Mouse (Mus musculus): Measurements from ENCODE around the gene Cd93.
A peak's percentile ranks its signal among the peaks of the same experiment; 100 is the strongest.

Gene Cd93

GRCm38 (mm10) chr2:148442172-148442571, 1.2 kb downstream of the Cd93 start:
- DNase-seq (ENCODE audit: low spot score in 2 of 2): no peak

- DNase-seq (ENCODE audit: low spot score in 2 of 2): no peak
Observed at GRCm38 (mm10) chr2:148441421-148441820, 1.9 kb downstream of the Cd93 start.

GRCm38 (mm10) chr2:148439691-148440276, 3.6 kb downstream of the Cd93 start:
- no peak for DNase-seq (ENCODE audit: low spot score in 2 of 2)

- no peak for DNase-seq (ENCODE audit: low spot score in 2 of 2)
Observed at GRCm38 (mm10) chr2:148436285-148436684, 7.1 kb downstream of the Cd93 start.

- DNase-seq (ENCODE audit: low spot score in 2 of 2): no peak
Observed at GRCm38 (mm10) chr2:148432346-148432745, 11.0 kb downstream of the Cd93 start.

- DNase-seq (ENCODE audit: low spot score in 2 of 2): no peak
Observed at GRCm38 (mm10) chr2:148430941-148431340, 12.4 kb downstream of the Cd93 start.

- DNase-seq (ENCODE audit: low spot score in 2 of 2): no peak
Observed at GRCm38 (mm10) chr2:148429001-148429505, 14.3 kb downstream of the Cd93 start.

GRCm38 (mm10) chr2:148428523-148428922, 14.8 kb downstream of the Cd93 start:
- DNase-seq (ENCODE audit: low spot score in 2 of 2): no peak

- DNase-seq (ENCODE audit: low spot score in 2 of 2): no peak
Observed at GRCm38 (mm10) chr2:148427553-148427952, 15.8 kb downstream of the Cd93 start.

- DNase-seq (ENCODE audit: low spot score in 2 of 2): no peak
Observed at GRCm38 (mm10) chr2:148425709-148426382, 17.5 kb downstream of the Cd93 start.

GRCm38 (mm10) chr2:148421706-148422105, 21.7 kb downstream of the Cd93 start:
- DNase-seq (ENCODE audit: low spot score in 2 of 2): no peak

GRCm38 (mm10) chr2:148421112-148421511, 22.3 kb downstream of the Cd93 start:
- DNase-seq (ENCODE audit: low spot score in 2 of 2): no peak

GRCm38 (mm10) chr2:148419776-148420175, 23.6 kb downstream of the Cd93 start:
- DNase-seq (ENCODE audit: low spot score in 2 of 2): no peak

GRCm38 (mm10) chr2:148419151-148419550, 24.2 kb downstream of the Cd93 start:
- no peak for DNase-seq (ENCODE audit: low spot score in 2 of 2)

GRCm38 (mm10) chr2:148409821-148410220, 33.5 kb downstream of the Cd93 start:
- DNase-seq (ENCODE audit: low spot score in 2 of 2): no peak

GRCm38 (mm10) chr2:148409141-148409540, 34.2 kb downstream of the Cd93 start:
- peak; percentile 60 to 78 for DNase-seq (ENCODE audit: low spot score in 2 of 2)

- no peak for DNase-seq (ENCODE audit: low spot score in 2 of 2)
Observed at GRCm38 (mm10) chr2:148408761-148409120, 34.6 kb downstream of the Cd93 start.

- peak in 1 of 2 experiments; percentile 81 for DNase-seq (ENCODE audit: low spot score in 2 of 2)
Observed at GRCm38 (mm10) chr2:148407870-148408760, 35.2 kb downstream of the Cd93 start, which contains the start of gene Thbd. Gene Thbd, minus strand, starts transcription at chr2:148408188.

GRCm38 (mm10) chr2:148406971-148407869, 36.1 kb downstream of the Cd93 start:
- peak; percentile 32 to 56 for DNase-seq (ENCODE audit: low spot score in 2 of 2)

- DNase-seq (ENCODE audit: low spot score in 2 of 2): peak in 1 of 2 experiments; percentile 23
Observed at GRCm38 (mm10) chr2:148406160-148406970, 37.0 kb downstream of the Cd93 start.

Measured in urinary bladder, adult 18-20 months (tissue).